Mouse (Mus musculus) midbrain, postnatal 0 days (tissue): ENCODE results near the gene Fgfr1op2. TPM values are rescaled to one million over a fixed set of nuclear protein-coding genes. Genes with fewer than 3 reads are reported as not detected.

ENCODE experiments used
- ATAC-seq: fragments of 200-750 bp; cut with Nextera tagmentation; 2 replicates; pipeline ENCODE4 v1.8.0; 2017; ENCODE audit warnings: moderate number of reproducible peaks, mild to moderate bottlenecking, moderate TSS enrichment, moderate library complexity; ENCODE audit not compliant: low FRiP score
- DNase-seq: peaks from one replicate; pipeline ENCODE4 v3.0.0-alpha.2; 2015; ENCODE audit warnings: low spot score
- H3K27ac ChIP-seq: fragments of 300-500 bp; sonication (generic); 2 replicates; pipeline ENCODE4 v1.5.1; 2014; ENCODE audit warnings: low read depth, mild to moderate bottlenecking, low read length, mixed read lengths
- H3K27me3 ChIP-seq: fragments of 300-500 bp; sonication (generic); 2 replicates; pipeline ENCODE4 v1.6.1; 2014; ENCODE audit warnings: low read length, control low read depth, mixed read lengths; ENCODE audit not compliant: insufficient read depth
- H3K36me3 ChIP-seq: fragments of 300-500 bp; sonication (generic); 2 replicates; pipeline ENCODE4 v1.6.1; 2014; ENCODE audit warnings: low read length, control low read depth, mixed read lengths; ENCODE audit not compliant: insufficient read depth
- H3K4me1 ChIP-seq: fragments of 300-500 bp; sonication (generic); 2 replicates; pipeline ENCODE4 v1.6.1; 2014; ENCODE audit warnings: mild to moderate bottlenecking, control low read depth, antibody characterized with exemption, low read length, mixed read lengths; ENCODE audit not compliant: insufficient read depth
- H3K4me2 ChIP-seq: fragments of 300-500 bp; sonication (generic); 2 replicates; pipeline ENCODE4 v1.6.1; 2014; ENCODE audit warnings: low read depth, mild to moderate bottlenecking, low read length, mixed read lengths; ENCODE audit not compliant: poor library complexity, severe bottlenecking
- H3K4me3 ChIP-seq: fragments of 300-500 bp; sonication (generic); 2 replicates; pipeline ENCODE4 v1.5.1; 2014; ENCODE audit warnings: low read depth, mild to moderate bottlenecking, low read length, moderate library complexity
- H3K9ac ChIP-seq: fragments of 300-500 bp; sonication (generic); replicated peaks from 2 replicates; pipeline ENCODE4 v1.6.1; 2014; ENCODE audit warnings: mild to moderate bottlenecking, low read length, moderate library complexity, mixed read lengths; ENCODE audit not compliant: poor library complexity, severe bottlenecking
- H3K9me3 ChIP-seq: fragments of 300-500 bp; sonication (generic); 2 replicates; pipeline ENCODE4 v1.6.1; 2016; ENCODE audit warnings: low read length, control low read depth
- CTCF ChIP-seq: IDR thresholded peaks from 2 replicates; pipeline ENCODE4 v1.5.1; 2016; ENCODE audit warnings: antibody characterized with exemption, mild to moderate bottlenecking
- WGBS: fragments of 180-500 bp; shearing (Covaris S2); extraction: QIAGEN DNeasy Blood & Tissue Kit; methylation state at CpG from one replicate; pipeline ENCODE4 v1.1.7; 2014; 5-methylcytosine and 5-hydroxymethylcytosine counted together
- polyA plus RNA-seq: library from polyadenylated mRNA; unstranded; fragments of >200 nt; fragmentation: Nextera tagmentation; extraction: Ambion mirVana; gene quantifications from 2 replicates; pipeline ENCODE4 v1.2.1, GENCODE M21; 2015
- total RNA-seq: library from RNA; depleted of rRNA; stranded (reverse); fragments of >200 nt; gene quantifications from 2 replicates; pipeline ENCODE4 v1.2.3, GENCODE M21; 2014

Fgfr1op2 gene
- total and polyA plus RNA-seq, 2 experiments from 2014 or later = 20.9 to 37.7 TPM

GRCm38 (mm10) chr6:146633097-146633496, 56.1 kb downstream of the Fgfr1op2 start:
- Histone ChIP-seq H3K4me1 (peaks cover 3% of the 10 kb centered on the region; the same call in 1 of the 2 replicates), H3K27me3 (no peaks in the 10 kb centered on the region), H3K9me3 (no peaks in the 10 kb centered on the region), H3K9ac (peak overlapping the region; percentile 2; the same call in 1 of the 2 replicates), H3K36me3 (no peaks in the 10 kb centered on the region), H3K4me2 (peak overlapping the region; percentile 60), H3K27ac (no peak overlapping the region), H3K4me3 (peak overlapping the region; percentile 56)
- TF ChIP-seq CTCF = no peak
- DNase-seq = peak; percentile 3
- ATAC-seq = no peak
- 41% methylated on average over 8 of the region's 8 CpGs for WGBS

- ATAC-seq = peak; percentile 57; the same call in 1 of the 2 replicates
- H3K9me3 ChIP-seq = no peaks in the 10 kb centered on the region
- peak overlapping the region; percentile 84 for H3K27ac ChIP-seq
- H3K4me3 ChIP-seq = peak overlapping the region; percentile 56
- H3K27me3 ChIP-seq = no peaks in the 10 kb centered on the region
- peak; percentile 39 for DNase-seq
- H3K4me1 ChIP-seq = peaks cover 3% of the 10 kb centered on the region; the same call in 1 of the 2 replicates
- H3K36me3 ChIP-seq = no peaks in the 10 kb centered on the region
- H3K4me2 ChIP-seq = peak overlapping the region; percentile 60
- peak overlapping the region; percentile 73 for H3K9ac ChIP-seq
- WGBS = 9% methylated on average over 14 of the region's 14 CpGs
- no peak for TF ChIP-seq CTCF
Measured at GRCm38 (mm10) chr6:146633629-146634014, 56.6 kb downstream of the Fgfr1op2 start.

- Histone ChIP-seq H3K27ac (peak overlapping the region; percentile 84), H3K9ac (peak overlapping the region; percentile 73), H3K27me3 (no peaks in the 10 kb centered on the region), H3K4me1 (peaks cover 3% of the 10 kb centered on the region; the same call in 1 of the 2 replicates), H3K4me3 (peak overlapping the region; percentile 56), H3K9me3 (no peaks in the 10 kb centered on the region), H3K4me2 (peak overlapping the region; percentile 60), H3K36me3 (no peaks in the 10 kb centered on the region)
- peak; percentile 30; the same call in 1 of the 2 replicates for TF ChIP-seq CTCF
- DNase-seq (peak; percentile 91), ATAC-seq (peak; percentile 90)
- WGBS = 1% methylated on average over 71 of the region's 82 CpGs
Measured at GRCm38 (mm10) chr6:146634015-146634722, 57.2 kb downstream of the Fgfr1op2 start.

GRCm38 (mm10) chr6:146634759-146635606, 58.0 kb downstream of the Fgfr1op2 start:
- TF ChIP-seq CTCF = no peak
- H3K36me3 ChIP-seq = no peaks in the 10 kb centered on the region
- peak overlapping the region; percentile 56; the same call in 1 of the 2 replicates for H3K4me3 ChIP-seq
- DNase-seq (no peak), ATAC-seq (no peak)
- 61% methylated on average over 4 of the region's 4 CpGs for WGBS
- H3K9ac ChIP-seq = no peak overlapping the region
- peak overlapping the region; percentile 60 for H3K4me2 ChIP-seq
- H3K27me3 ChIP-seq = no peaks in the 10 kb centered on the region
- H3K27ac ChIP-seq = peak overlapping the region; percentile 84; the same call in 1 of the 2 replicates
- H3K4me1 ChIP-seq = peaks cover 3% of the 10 kb centered on the region; the same call in 1 of the 2 replicates
- no peaks in the 10 kb centered on the region for H3K9me3 ChIP-seq

GRCm38 (mm10) chr6:146636482-146636881, 59.5 kb downstream of the Fgfr1op2 start:
- 92% methylated on average over 5 of the region's 5 CpGs for WGBS
- Histone ChIP-seq H3K4me2 (no peak overlapping the region), H3K4me1 (peaks cover 3% of the 10 kb centered on the region; the same call in 1 of the 2 replicates), H3K9me3 (no peaks in the 10 kb centered on the region), H3K9ac (no peak overlapping the region), H3K27me3 (no peaks in the 10 kb centered on the region), H3K27ac (no peak overlapping the region), H3K4me3 (no peak overlapping the region), H3K36me3 (no peaks in the 10 kb centered on the region)
- DNase-seq (no peak), ATAC-seq (no peak)
- TF ChIP-seq CTCF = no peak
